9 mouse cellular contexts compared by ENCODE assay signal in the genomic region with DNA sequence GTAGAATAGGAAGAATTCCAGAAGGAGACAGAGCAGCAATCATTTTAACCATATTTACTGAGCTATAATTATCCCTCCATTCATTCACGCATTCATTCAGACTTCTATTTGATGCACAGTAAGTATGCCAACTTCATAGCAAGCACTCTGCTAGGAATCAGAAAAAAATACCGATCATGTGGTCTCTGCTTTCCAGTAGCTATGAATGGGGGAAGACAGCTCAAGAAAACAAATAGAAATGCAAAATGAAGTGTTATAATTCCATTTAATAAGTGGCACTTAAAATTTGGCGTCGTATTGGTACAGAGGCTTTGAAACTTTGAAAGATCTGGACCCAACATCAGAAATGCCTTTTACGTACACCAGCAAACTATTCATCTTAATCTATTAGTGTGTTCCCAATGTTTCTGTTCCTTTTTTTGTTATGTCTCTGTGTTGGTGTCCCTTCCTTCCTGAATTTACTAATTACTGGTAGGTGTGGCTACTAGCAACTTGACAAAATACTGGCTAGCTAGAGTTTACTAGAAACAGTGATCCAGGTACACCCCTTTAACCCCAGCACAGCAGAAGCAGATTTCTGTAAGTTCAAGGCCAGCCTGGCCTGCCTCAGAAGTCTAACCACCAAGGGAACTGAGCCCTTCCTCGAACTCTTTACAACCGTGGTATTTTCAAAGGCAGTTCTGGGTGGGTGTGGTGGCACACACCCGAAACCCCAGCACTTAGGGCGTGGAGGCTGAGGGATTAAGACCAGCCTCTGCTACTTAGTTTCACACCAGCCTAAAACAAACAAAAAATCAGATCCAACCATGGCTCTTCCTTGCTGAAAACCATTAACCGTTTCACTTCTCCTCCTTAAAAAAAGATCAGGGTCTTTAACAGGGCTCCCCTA. TPM values are rescaled to one million over a fixed set of nuclear protein-coding genes. Genes with fewer than 3 reads are reported as not detected.
DNase-seq lines count a peak whose midpoint lies in the region; ATAC-seq and TF ChIP-seq lines count a peak whose summit lies in the region.
"Had no signal": no experiment of that assay in that cellular context is flagged by ENCODE, and none has a peak within 500 bp of the region (broad histone marks: within the 10 kb centered on the region; RNA-seq: fewer than 3 reads in every experiment).

No protein-coding gene starts in this region.

- H3K9me3 ChIP-seq in E14TG2a.4 (ENCODE audit: low read length): no peaks in the 10 kb centered on the region
- no peaks in the 10 kb centered on the region for H3K9me3 ChIP-seq in forebrain, embryonic 14.5 days (replicated peaks; ENCODE audit: control insufficient read depth, low read length)
- H3K9me3 ChIP-seq in liver, embryonic 13.5 days (replicated peaks): no peaks in the 10 kb centered on the region

- no peak; the same call in 1 of the 2 replicates for ATAC-seq in forebrain, embryonic 14.5 days
- no peak for ATAC-seq in liver, embryonic 13.5 days (ENCODE audit: low read depth)
- no peak for ATAC-seq in frontal cortex, adult (ENCODE audit: low TSS enrichment)

- H3K4me3 ChIP-seq in C2C12 (ENCODE audit: insufficient read depth, poor library complexity, severe bottlenecking): peak overlapping the region; percentile 90
- H3K4me3 ChIP-seq in E14TG2a.4 (replicated peaks; ENCODE audit: low read length): peak overlapping the region; percentile 93
- peak overlapping the region; percentile 80 for H3K4me3 ChIP-seq in forebrain, embryonic 14.5 days (ENCODE audit: low read depth, low read length)
- peak overlapping the region; percentile 95 for H3K4me3 ChIP-seq in liver, embryonic 13.5 days (replicated peaks)

- H3K9ac ChIP-seq in forebrain, embryonic 14.5 days (ENCODE audit: low read length): no peak overlapping the region
- H3K9ac ChIP-seq in liver, embryonic 13.5 days: peak overlapping the region; percentile 53

- DNase-seq in forebrain, embryonic 14.5 days (ENCODE audit: low spot score): no peak
- DNase-seq in liver, embryonic 13.5 days: peak; percentile 22
- DNase-seq in ovary, postnatal 36 days (ENCODE audit: low spot score): no peak
- DNase-seq in adrenal gland, adult (ENCODE audit: inconsistent age in 2 of 2, low spot score in 1 of 2): no peak
- no peak for DNase-seq in thymus, postnatal 4 days

- H3K79me3 ChIP-seq in C2C12 (ENCODE audit: low read depth): peaks cover 39% of the 10 kb centered on the region

- no peak overlapping the region for H3ac ChIP-seq in C2C12 (ENCODE audit: control insufficient read depth, insufficient read length, low read depth)

- H3K27me3 ChIP-seq in C2C12 (ENCODE audit: control insufficient read depth, insufficient read depth, insufficient read length) (peaks cover 4% of the 10 kb centered on the region), E14TG2a.4 (ENCODE audit: insufficient read depth, low read length) (0 out of 2 replicates have a peak, but pooled peaks cover 6% of the 10 kb centered on the region)
- peaks cover 15% of the 10 kb centered on the region; the same call in 1 of the 2 replicates for H3K27me3 ChIP-seq in forebrain, embryonic 14.5 days (replicated peaks; ENCODE audit: control insufficient read depth, insufficient read depth, low read length)
- H3K27me3 ChIP-seq in liver, embryonic 13.5 days: peaks cover 49% of the 10 kb centered on the region

- peaks cover 41% of the 10 kb centered on the region for H3K79me2 ChIP-seq in C2C12 (ENCODE audit: control insufficient read depth, insufficient read depth)

- H3K4me1 ChIP-seq in E14TG2a.4 (replicated peaks; ENCODE audit: low read depth, low read length): peaks cover 87% of the 10 kb centered on the region
- H3K4me1 ChIP-seq in forebrain, embryonic 14.5 days (ENCODE audit: control insufficient read depth, insufficient read depth, low read length): peaks cover 35% of the 10 kb centered on the region
- H3K4me1 ChIP-seq in liver, embryonic 13.5 days (replicated peaks): peaks cover 63% of the 10 kb centered on the region

- H3K27ac ChIP-seq in forebrain, embryonic 14.5 days (ENCODE audit: low read depth, low read length): no peak overlapping the region
- H3K27ac ChIP-seq in liver, embryonic 13.5 days: peak overlapping the region; percentile 53

- peak overlapping the region; percentile 51 for H3K4me2 ChIP-seq in forebrain, embryonic 14.5 days (ENCODE audit: low read length)
- H3K4me2 ChIP-seq in liver, embryonic 13.5 days: peak overlapping the region; percentile 66

- H3K36me3 ChIP-seq in C2C12 (ENCODE audit: control insufficient read depth, insufficient read depth) (peaks cover 8% of the 10 kb centered on the region), E14TG2a.4 (ENCODE audit: insufficient read depth, low read length) (peaks cover 19% of the 10 kb centered on the region)
- H3K36me3 ChIP-seq in forebrain, embryonic 14.5 days (ENCODE audit: control insufficient read depth, insufficient read depth, low read length): no peaks in the 10 kb centered on the region
- H3K36me3 ChIP-seq in liver, embryonic 13.5 days: 0 out of 2 replicates have a peak, but pooled peaks cover 2% of the 10 kb centered on the region

- TF ChIP-seq CTCF in C2C12 (IDR thresholded peaks at IDR 0.05; ENCODE audit: control insufficient read depth, insufficient read depth, insufficient read length): no peak
- no peak for TF ChIP-seq CTCF in E14TG2a.4 (conservative IDR thresholded peaks at IDR 0.05; ENCODE audit: low read length)

- 76% methylated on average over 10 of the region's 10 CpGs for WGBS in forebrain, embryonic 14.5 days
- 50% methylated on average over 10 of the region's 10 CpGs for WGBS in liver, embryonic 13.5 days (ENCODE audit: insufficient replicate concordance)

TF ChIP-seq in C2C12, 6 proteins besides CTCF, POLR2A, EP300 and RAD21:
- TF ChIP-seq USF1 (IDR thresholded peaks at IDR 0.05; ENCODE audit: low read depth) (no peak), MYOD1 (IDR thresholded peaks at IDR 0.05; ENCODE audit: control insufficient read depth, insufficient read length, low read depth) (no peak), MYOG (IDR thresholded peaks at IDR 0.05; ENCODE audit: control insufficient read depth, extremely low read depth, insufficient read length) (no peak), CEBPB (IDR thresholded peaks at IDR 0.05; ENCODE audit: low read depth) (no peak), FOSL1 (IDR thresholded peaks at IDR 0.05; ENCODE audit: insufficient read depth, low read length, poor library complexity, severe bottlenecking) (no peak), MAX (IDR thresholded peaks at IDR 0.05) (no peak)

RNA-seq across cellular contexts. Expression of gene Racgap1, which starts 0.8 kb away (rescaled TPM):
- polyA plus RNA-seq in C2C12 (2012; fragmentation: generic; extraction: Trizol): 175 TPM
- polyA plus RNA-seq in forebrain, embryonic 14.5 days (2014; fragmentation: Nextera tagmentation; extraction: Ambion mirVana): 74.2 and 78.9 TPM in 2 replicates
- 69.2 and 80.8 TPM in 2 replicates for polyA plus RNA-seq in liver, embryonic 13.5 days (2015; fragmentation: Nextera tagmentation; extraction: Ambion mirVana)

RNA-seq across cellular contexts. Expression of gene Asic1, which starts 17.9 kb away (rescaled TPM):
- 2.2 TPM for polyA plus RNA-seq in C2C12 (2012; fragmentation: generic; extraction: Trizol)
- polyA plus RNA-seq in forebrain, embryonic 14.5 days (2014; fragmentation: Nextera tagmentation; extraction: Ambion mirVana): 15.6 and 18.9 TPM in 2 replicates
- polyA plus RNA-seq in liver, embryonic 13.5 days (2015; fragmentation: Nextera tagmentation; extraction: Ambion mirVana): 0.53 and 0.57 TPM in 2 replicates

RNA-seq across cellular contexts. Expression of gene Smarcd1, which starts 49.7 kb away (rescaled TPM):
- 28.6 TPM for polyA plus RNA-seq in C2C12 (2012; fragmentation: generic; extraction: Trizol)
- polyA plus RNA-seq in forebrain, embryonic 14.5 days (2014; fragmentation: Nextera tagmentation; extraction: Ambion mirVana): 90.7 and 98.1 TPM in 2 replicates
- polyA plus RNA-seq in liver, embryonic 13.5 days (2015; fragmentation: Nextera tagmentation; extraction: Ambion mirVana): 7.1 TPM in 2 replicates

RNA-seq across cellular contexts. Expression of gene Aqp6, which starts 51.0 kb away (rescaled TPM):
- not detected for polyA plus RNA-seq in C2C12 (2012; fragmentation: generic; extraction: Trizol)
- 0.10 TPM in 1 of 2 replicates, not detected in the other for polyA plus RNA-seq in forebrain, embryonic 14.5 days (2014; fragmentation: Nextera tagmentation; extraction: Ambion mirVana)
- polyA plus RNA-seq in liver, embryonic 13.5 days (2015; fragmentation: Nextera tagmentation; extraction: Ambion mirVana): not detected in 2 replicates
- polyA plus RNA-seq: spleen, adult 2 months had no signal

RNA-seq across cellular contexts. Expression of gene Gm17349, which starts 53.1 kb away (rescaled TPM):
- not detected for polyA plus RNA-seq in C2C12 (2012; fragmentation: generic; extraction: Trizol)
- not detected in 2 replicates for polyA plus RNA-seq in forebrain, embryonic 14.5 days (2014; fragmentation: Nextera tagmentation; extraction: Ambion mirVana)
- not detected in 2 replicates for polyA plus RNA-seq in liver, embryonic 13.5 days (2015; fragmentation: Nextera tagmentation; extraction: Ambion mirVana)
